Mouse (Mus musculus): ENCODE results near the gene Paqr9. TPM values are rescaled to one million over a fixed set of nuclear protein-coding genes. Genes with fewer than 3 reads are reported as not detected.
"Not testable (repeated sequence)": the region's sequence is repeated elsewhere in the genome, so short reads cannot be mapped to it uniquely, and the experiment has no call there.

Paqr9 gene
- under 1 TPM in 1 of 2 experiments, not detected in 1; 0.05 TPM for polyA plus RNA-seq (2017; shearing (Covaris generic))

DNA sequence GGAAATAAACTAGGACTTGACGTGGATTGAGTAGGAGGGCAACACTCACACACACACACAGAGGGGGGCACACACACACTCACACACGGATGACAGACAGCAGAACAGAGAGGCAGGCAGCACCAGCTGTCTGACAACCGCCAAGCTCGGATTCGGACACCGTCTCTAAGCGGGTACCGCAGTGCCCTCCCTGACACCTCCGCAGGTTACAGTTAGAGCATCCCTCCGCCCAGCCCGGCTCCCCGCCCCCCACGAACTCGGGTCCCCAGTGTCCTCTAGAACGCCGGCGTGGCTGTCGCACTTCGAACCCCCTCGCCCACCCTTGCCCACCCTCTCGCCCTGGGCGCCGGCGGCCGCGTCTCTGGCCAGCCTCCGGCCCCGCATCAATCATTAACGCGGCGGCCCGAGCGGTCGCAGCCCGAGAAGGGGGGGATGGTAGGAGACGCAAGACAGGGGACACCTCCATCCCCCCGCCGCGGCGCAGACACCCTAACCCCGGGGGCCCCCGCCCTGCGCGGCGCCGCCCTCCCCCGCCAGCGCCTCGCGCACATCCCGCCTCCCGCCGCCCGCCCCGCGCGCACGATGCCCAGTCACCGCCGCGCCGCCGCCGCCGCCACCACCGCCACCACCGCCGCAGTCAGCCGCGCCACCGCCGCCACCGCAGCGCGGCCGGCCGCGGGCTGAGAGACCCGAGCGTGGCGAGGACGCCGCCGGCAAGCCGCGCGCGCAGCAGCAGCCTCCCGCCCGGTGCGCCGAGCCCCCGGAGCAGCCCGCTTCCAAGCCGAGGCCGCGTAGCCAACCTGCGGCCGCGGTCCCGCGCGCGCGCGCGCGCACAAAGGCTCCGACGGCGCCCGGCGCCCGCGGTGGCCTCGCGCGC, at the start of gene Paqr9:
Gene Paqr9, plus strand, starts transcription at position 599 of the 877 bp plus-strand sequence.
- no peak for ATAC-seq

DNA sequence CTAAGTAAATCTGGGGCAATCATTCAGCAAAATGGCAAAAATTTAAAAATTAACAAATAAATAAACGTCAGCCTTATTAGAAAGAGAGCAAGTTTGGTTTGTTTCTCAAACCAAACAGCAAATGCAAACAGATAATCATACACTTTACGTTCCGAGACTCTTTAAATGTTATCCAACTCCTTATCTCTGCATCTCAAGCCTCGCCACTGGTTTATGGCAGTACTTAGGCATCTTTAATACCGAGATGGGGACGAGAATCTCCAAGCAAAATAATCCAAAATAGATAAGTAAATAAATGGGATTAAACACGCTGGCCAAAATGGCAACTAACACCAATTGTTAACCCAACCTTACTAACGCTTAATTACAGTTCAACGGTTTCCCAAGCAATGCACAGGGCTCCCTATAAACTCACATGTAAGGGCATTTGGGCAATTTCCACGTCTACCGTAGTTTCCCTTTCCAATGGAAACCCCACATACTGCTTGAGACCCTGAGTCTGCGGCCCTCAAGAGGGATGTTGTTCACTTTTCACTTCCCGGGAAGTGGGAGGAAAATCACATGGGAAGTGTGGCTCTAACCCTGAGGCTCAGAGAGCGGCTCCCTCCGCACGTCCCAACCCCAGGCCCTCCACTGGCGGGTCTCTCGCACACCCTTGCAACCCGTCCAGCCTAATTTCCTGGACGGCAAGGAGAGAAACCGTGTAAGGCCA, 48.6 kb upstream of the Paqr9 start:
- ATAC-seq = no peak

DNA sequence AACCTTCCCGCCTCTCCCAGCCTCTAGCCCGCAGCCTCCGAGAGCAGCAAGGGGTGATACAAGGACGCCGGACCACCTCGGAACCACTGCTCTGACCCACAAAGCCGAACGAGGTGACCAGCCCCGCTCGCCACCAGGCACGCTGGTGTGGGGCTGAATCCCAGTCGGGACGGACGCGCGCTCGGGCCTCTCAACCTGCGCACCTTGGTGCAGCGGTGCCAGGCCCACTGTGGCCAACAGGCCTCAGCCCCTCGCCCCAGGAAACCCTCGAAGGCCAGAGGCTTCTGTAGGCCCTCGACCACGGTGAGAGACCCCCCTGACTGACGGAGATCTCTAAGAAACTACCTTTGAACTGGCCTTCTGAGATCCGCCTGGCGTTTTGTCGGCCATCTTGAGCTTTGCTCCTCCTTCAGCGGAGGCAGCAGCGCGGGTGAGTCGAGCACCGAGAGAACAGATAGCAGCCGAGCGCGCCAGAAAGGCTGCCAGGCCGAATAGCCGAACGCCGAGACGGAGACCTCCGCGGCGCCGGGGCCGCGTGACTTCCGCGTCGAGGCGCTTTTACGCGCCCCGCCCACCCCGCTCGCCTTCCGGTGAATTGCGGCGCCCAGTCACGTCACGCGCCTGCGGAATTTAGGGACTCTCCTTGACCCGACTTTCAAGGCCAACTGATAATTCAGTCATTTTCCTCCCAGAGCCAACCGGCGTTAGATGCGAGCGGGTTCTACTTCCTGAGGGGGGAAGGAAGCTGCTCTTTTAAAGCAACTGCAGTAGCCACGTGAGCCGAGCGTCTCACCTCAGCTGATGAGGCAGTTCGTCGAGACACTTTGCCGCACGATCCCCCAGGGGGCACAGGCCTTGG, 47.8 kb upstream of the Paqr9 start, which contains the start of gene U2surp:
Gene U2surp, minus strand, starts transcription at position 525 of the 859 bp plus-strand sequence.
- peak; percentile 90 for ATAC-seq

DNA sequence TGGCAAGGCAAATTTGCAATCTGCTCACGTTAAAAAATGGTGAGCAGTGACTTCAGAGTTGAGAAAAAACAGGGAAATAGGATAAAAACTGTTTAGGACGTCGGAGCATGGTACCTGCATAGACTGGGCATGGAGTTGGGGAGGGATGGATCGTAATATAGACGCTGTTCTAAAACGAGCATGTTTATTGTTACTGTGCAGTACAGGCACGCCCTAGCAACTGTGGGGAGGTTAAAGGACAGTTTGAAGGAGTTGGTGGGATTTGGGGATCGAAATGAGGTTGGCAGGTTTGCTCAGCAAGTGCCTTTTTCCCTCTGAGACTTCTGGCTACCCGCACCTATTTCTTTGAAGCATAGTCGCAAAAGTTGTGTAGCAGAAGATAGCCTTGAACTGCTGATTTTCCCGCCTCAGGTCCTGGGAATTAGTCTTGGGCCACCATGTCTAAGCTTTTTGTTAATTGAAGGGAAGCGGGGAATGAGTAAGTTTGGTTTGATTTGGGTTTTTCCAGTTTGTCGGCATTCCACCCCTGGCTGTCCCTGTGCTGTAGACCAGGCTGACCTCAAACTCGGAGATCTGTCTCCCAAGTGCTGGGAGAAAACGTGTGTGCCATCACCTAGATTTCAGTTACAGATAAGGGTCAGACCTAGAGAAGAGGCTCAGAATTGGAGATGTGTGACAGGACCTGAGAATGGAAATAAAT, 47.0 kb upstream of the Paqr9 start:
- no peak for ATAC-seq

DNA sequence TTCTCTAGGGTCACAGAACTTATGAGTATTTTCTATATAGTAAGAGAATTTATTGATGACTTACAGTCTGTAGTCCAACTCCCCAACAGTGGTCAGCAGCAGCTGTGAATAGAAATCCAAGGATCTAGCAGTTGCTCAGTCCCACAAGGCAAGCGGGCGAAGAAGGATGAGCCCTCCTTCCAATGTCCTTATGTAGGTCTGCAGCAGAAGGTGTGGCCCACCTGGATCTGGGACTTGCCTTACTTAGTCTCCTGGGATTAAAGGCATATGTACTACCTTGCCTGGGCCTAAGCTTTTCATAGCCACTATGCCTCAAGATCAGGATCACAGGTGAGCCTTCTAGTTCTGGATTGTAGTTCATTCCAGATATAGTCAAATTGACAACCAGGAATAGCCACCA, 45.7 kb upstream of the Paqr9 start:
- no peak for ATAC-seq

DNA sequence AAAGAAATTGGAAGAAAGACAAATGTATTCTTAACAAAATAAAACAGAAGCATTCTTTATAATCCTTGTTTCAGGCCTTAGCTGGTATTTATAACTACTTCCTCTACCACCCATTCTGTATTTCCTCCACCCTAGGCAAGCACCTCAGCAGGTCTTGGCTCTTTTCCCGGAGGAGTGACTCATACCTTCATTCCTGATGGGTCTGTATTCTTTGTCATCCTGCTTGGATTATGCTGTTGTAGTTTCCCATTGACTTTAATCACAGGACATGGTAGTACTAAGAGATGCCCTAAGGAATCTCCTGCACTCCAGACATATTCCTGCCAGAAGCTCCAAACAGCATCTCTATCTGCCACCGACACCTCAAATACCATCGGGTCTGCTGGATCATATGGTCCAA, 45.1 kb upstream of the Paqr9 start:
- ATAC-seq = not testable (repeated sequence)

DNA sequence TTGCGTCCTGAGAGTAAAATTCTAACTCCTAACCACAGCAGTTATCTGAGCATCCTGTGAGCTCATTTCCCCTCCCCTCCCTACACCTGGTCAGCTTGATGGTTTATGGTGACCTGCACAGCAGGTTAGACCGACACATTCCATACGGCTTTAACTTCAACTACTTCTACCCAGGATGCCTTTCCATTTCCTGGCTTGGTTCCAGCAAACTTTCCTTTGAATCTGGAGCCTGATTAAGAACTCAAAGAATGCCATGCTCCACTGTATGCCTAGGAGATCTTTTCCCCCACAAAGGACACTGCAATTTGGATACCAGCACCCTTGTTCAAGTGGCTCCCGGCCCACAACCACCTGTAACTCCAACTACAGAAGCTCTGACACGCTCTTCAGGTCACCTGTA, 38.9 kb upstream of the Paqr9 start:
- ATAC-seq = no peak

DNA sequence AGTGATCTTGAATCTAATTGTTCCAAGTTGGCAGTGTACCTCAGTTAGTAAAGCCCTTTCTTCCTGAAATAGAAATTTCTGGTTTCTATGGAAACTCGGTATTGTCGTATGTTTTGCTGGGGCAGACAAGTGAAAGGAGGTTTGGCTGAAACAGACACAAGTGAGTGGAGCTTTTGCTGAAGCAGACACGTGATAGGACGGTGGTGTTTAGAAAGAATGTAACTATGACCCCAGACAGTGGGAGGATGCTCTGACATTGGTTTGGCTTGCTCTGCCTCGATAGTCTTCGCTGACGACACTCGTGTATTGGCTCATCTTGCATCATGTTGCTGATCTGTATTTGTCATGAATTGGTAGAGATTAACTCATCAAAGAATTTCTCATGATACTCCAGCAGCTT, 38.4 kb upstream of the Paqr9 start:
- no peak for ATAC-seq

DNA sequence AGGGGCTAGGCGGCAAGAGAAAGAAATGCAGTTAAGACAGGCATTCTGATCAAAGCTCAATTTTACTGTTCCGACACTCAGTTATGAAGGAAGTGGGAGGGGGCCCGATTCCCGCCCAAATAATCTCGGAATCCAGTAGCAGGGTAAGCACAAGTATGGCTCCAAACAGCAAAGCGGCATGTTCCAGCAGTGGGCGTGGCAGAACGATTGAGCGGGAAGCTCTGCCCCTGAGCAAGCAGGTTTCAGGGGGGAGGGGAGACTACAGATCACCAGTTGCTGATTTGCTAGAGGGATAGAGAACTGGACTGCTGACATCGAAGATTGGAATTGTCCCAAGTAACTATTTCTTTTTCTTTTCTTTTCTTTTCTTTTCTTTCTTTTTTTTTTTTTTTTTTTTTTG, 37.9 kb upstream of the Paqr9 start:
- ATAC-seq = no peak

DNA sequence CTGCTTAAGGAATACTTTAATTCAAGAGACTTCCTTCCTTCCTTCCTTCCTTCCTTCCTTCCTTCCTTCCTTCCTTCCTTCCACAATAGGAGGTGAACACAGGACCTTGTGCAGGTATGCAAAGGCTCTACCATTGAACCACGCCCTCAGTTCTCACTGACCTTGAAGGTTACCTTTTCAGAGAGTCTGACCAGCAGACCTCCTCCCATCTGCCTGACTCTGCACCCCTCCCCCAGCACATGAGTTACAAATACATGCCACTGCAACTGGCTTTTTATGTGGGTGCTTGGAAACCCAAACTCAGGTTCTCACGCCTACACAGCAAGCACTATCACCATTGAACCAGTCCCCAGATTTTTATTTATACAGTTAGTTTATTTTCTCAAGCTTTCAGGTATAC, 36.9 kb upstream of the Paqr9 start:
- ATAC-seq = no peak

DNA sequence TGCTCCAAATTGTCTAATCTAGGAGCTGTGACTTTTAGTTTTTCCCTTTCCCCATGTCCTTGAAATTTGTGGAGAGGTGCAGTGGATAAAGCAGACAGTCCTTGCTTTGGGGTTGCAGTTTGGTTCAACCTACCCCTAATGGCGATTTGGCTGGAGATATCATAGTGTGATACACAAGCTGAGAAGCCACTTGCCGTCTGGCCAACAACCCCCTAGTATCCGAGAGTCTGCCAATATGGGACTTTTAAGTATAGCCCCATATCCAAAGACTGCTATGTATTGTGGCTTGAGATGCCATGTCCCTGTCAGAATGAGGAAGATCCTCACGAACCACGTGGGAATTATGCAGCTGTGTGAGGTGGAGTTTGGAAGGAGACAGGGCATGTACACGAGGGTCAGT, 34.1 kb upstream of the Paqr9 start:
- no peak for ATAC-seq

DNA sequence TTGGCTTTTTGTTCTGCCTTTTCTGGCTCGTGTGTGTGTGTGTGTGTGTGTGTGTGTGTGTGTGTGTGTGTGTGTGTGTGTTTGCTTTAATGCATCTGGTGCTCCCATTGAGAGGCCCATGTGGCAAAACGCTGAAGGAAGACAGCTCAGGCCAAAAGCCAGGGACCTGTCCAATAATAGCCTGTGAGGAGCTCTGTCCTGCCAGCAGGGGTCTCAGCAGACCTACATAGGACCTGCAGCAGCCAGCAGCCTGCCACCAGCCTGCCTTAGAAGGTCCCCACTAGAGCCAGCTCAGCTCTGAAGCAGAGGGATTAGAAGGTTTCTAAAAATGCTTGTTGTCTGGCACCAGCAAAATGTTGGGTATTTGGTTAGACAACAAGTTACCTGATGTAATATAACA, 33.5 kb upstream of the Paqr9 start:
- no peak for ATAC-seq

DNA sequence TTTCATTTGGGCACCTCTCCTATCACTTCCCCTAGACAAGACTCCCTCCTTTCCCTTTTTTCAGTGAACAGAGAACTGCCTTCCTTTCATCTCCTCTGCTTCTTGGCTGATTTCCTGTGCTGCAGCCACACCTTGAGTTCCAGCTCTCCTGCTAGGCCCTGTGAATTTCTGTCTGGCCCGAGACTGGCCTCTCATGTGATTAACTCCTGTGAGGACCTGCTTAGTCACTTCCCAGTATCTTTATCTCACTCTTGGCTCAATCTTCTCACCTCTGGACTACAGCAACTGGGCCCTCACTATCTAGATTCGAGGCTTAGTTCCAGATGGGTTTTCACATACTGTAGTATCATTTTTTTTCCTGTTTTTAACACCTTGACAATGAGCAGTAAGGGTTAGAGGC, 31.8 kb upstream of the Paqr9 start:
- ATAC-seq = no peak

DNA sequence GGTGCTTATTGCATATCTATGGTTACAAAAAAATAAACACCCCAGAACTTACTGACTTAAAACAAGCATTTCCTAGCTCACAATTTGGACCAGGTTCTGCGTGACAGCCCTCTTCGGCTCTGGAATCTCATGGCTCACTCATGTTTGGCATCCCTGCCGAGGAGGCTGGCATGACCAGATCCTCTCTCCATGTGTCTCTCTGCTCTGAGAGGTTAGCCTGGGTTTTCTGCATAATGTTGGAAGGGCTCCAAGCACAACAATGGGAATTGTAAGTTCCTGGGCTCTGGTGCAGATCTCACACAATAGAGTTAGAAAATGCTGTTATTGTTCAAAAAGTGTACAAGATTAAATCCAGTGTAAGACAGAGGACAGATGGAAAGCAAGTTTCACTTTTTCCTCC, 28.3 kb upstream of the Paqr9 start:
- ATAC-seq = no peak

DNA sequence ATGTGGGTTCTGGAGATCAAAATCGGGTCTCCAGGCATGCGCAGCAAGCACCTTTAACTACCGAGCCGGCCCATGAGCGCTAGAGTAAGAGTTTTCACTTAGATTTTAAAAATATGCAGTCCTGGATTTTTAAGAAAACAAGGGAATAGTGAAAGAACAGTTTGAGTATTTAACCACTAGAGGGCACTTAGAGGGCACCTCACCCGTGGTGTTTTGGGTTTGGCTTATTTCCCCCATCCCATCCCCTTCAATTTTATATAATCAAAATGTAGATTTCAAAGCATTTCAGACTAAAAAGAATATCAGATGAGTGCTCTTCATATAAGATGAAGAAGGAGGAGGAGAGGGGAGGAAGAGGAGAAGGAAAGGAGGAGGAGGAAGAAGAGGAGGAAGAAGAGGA, 25.6 kb upstream of the Paqr9 start:
- ATAC-seq = no peak

DNA sequence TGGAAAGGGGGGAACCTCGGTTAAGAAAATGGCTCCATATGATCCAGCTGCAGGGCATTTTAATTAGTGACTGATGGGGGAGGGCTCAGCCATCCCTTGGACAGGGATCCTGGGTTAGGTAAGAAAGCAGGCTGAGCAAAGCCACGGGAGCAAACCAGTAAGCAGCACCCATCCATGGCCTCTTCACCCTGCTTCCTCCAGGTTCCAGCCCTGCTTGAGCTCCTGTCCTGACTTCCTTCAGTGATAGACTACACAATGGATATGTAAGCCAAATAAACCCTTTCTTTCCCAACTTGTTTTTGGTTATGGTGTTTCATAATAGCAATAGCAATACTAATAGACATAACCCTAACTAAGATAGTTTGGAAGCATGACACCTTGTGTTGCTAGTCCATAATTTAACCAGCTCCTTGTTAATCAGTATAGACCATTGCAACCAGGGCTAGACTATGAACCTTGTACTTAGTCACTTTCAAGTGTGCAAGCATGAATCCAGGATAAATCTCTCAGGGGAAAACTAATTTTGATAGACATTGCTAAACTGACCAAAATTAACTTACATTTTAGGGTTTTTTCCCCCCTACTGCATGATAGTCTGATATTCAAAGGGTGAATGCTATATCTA, 20.2 kb upstream of the Paqr9 start:
- ATAC-seq = no peak

DNA sequence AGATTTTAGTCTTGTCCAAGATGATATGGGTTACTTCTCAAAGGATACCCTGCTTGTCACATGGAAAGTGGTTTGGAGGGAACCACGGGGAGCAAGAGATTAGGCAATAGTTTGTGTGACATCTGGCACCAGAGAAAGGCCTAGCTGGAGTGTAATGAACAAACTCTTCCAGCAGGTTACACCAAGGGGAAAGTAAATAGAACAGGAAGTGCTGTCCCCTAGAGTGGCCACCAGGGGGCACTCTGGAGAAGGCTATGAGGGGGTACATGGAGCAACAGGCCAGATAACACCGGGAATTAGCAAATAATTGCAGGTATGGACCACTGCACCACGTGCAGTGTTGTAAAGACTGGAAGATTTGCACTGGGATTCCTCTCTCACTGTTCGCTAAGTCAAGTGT, 19.0 kb upstream of the Paqr9 start:
- peak; percentile 62 for ATAC-seq

DNA sequence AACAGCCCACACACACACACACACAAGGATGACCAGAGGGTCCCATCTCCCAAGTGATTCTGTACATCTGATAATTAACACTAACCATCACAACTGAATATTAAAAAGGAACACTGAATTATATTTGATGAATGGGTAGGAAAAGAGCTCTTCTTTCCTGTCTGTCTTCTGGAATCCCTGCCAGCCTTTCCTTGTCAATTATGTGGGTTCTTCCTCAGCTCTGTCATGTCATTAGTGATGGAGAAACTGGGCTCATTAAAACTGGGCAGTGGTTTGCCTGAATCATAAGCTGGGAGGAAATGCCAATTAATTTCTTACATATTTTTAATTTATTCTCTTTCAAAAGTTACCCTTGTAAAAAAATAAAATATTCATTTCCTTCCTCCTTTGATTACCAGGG, 18.2 kb upstream of the Paqr9 start:
- no peak for ATAC-seq

DNA sequence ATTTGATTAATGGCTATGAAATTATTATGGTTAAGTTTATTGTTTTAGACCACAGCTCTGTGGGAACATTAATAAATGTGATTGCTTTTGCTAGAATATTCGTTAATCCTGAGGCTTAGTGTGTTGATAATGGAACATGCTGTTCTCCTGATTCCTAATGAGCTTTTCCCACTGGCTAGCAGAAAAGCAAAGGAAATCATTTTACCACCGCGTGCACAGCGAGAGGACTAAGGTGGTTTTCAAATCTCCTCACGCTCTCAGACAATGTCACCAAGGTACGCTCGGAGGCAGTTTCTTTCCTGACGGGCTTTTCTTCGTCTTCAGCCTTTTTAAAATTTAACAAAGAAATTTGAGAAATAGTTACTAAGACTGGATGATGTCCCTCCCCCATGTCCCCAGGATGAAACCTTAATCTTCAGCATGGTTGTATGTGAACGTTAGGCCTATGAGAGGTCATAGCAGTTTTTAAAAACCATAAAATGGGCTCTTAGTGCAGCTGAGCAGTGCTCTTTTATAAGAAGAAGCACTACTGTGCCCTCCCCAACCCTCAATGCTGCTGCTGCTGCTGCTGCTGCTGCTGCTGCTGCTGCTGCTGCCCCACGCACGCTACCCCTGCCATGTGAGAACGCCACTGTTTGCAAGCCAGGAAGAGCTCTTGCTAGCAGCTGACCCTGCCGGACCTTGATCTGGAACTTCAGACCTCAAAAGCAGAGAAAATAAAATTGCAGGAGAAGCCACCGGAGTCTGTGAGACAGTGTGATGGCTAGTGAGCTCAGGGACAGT, 17.6 kb upstream of the Paqr9 start:
- no peak for ATAC-seq

DNA sequence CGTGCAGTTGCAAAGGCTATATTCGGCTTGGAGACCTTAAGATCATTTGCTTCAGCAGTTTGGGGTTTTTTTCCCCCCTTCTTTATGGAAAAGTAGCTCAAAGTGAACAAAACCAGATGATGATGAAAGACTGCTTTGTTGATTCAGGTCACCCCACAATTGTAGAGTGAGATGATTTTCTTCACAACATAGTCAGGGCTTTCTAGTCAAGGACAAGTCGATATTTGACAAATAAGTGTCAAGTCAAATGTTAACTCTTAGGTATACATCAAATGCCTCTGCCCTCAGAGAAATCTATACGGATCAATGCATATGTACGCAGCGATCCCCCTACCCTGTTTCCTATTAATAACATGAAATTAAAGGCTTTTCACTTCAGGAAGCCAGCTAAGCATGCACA, 17.0 kb upstream of the Paqr9 start:
- no peak for ATAC-seq

DNA sequence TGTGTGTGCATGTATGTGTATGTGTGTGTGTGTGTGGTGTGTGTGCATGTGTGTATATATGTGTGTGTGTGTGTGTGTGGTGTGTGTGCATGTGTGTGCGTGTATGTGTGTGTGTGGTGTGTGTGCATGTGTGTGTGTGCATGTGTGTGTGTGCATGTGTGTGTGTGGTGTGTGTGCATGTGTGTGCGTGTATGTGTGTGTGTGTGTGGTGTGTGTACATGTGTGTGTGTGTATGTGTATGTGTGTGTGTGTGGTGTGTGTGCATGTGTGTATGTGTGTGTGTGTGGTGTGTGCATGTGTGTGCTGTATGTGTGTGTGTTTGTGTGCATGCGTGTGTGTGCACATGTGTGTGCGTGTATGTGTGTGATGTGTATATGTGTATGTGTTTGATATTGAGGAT, 14.9 kb upstream of the Paqr9 start:
- ATAC-seq = no peak

All from CD4-positive, CD25-positive, alpha-beta regulatory T cell, adult 4 months (primary cell).